Mouse (Mus musculus): ENCODE data around the gene Sh2b1.

DNA sequence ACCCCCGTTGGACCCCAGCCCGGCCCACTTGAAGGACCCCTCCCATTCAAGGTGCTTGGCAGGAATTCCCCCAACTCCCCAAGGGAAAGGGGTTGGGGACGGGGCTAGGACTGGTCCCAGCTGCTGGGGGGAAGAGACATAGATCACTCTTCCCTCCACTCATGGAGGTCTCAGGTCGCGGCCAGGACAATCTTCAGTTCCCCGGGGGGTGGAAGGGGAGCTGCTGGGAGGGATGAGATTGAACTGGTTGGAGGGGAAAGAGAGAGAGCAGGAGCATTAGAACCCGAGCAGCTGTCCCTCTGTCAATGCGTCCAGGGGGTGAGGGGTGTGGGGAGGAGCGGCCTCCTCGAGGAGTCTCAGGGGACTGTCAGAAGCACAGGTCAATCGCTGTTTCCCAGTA is 16.7 kb upstream of the Sh2b1 start:
- TF ChIP-seq GATA1 (IDR thresholded peaks at IDR 0.05; ENCODE audit: borderline replicate concordance, low read length) (no peak), CTCF (IDR thresholded peaks at IDR 0.05; ENCODE audit: low read depth, low read length) (no peak), GATA2 (IDR thresholded peaks at IDR 0.05; ENCODE audit: borderline replicate concordance, low read depth, low read length) (no peak)
